Mouse (Mus musculus): Measurements from ENCODE around the gene Ccdc130. TPM values are rescaled to one million over a fixed set of nuclear protein-coding genes. Genes with fewer than 3 reads are reported as not detected.

Ccdc130 gene
- polyA plus RNA-seq, 1 experiment from 2014 or later, result 16.1 TPM

DNA sequence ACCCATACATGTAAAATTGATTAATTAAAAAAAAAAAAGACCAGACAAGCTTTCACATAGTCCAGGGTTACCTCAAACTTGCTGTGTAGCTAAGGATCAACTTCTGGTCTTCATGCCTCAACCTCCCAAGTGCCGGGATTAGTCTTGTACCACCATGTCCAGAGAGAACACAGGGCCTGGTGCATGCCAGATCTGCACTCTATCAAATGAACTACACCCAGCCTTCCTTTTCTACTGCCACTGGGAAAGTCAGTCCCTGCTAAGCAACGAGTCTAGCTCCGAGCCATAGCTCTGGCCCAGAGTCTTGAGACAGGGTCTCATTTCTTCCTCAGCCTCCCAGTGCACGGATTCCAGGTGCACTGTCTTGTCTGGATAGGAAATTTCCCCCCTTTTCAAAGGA lies 56.9 kb downstream of the Ccdc130 start:
- H3K9ac ChIP-seq (ENCODE audit: low read depth, low read length), result no peak overlapping the region
- H3K9me3 ChIP-seq (replicated peaks; ENCODE audit: control insufficient read depth, low read length), result no peaks in the 10 kb centered on the region
- H3K27me3 ChIP-seq (ENCODE audit: control insufficient read depth, insufficient read depth, low read length), result no peaks in the 10 kb centered on the region
- H3K4me3 ChIP-seq (ENCODE audit: low read depth, low read length), result no peak overlapping the region
- peaks cover 6% of the 10 kb centered on the region for H3K4me1 ChIP-seq (ENCODE audit: control insufficient read depth, insufficient read depth, low read length)
- no peak overlapping the region for H3K4me2 ChIP-seq
- H3K27ac ChIP-seq (ENCODE audit: low read depth, low read length), result no peak overlapping the region
- no peak for ATAC-seq (replicated peaks; ENCODE audit: insufficient number of reproducible peaks, low FRiP score, low TSS enrichment)
- 85% methylated on average over 4 of the region's 4 CpGs for WGBS (ENCODE audit: insufficient replicate concordance)
- peaks cover 30% of the 10 kb centered on the region for H3K36me3 ChIP-seq (ENCODE audit: control insufficient read depth, insufficient read depth, low read length)

DNA sequence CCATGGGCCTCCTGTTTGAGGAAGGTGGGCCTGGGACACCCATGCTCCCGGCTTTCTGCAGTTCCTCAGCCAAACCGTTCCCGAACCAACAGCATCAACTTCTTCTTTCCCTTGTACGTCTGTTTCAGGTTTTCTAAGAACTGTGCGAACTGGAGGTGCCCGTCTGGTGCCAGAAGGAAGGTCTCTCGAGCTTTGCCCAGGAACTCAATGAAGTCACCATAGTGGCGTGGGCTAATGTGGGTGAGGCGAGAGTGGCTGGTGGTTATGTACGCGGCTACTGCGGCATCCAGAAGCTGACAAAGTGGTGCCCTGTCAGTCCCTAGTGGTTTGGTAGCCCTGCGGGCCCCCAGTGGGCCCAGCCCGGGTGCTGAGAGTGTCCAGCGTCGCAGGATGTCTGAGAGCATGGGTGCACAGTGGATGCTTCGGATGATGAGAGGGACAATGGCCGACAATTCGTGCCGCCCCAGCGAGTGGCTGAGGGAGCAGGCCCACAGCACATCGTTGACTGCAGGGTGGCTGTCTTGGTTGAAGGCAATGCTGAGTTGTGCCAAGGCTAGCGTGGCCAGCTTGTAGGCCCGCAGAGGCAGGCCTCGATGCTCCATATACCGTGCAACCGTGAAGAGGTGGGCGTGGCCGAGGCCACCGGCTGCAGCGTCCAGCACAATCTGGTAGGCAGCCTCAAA lies 58.2 kb downstream of the Ccdc130 start:
- peaks cover 29% of the 10 kb centered on the region for H3K36me3 ChIP-seq (ENCODE audit: control insufficient read depth, insufficient read depth, low read length)
- H3K4me3 ChIP-seq (ENCODE audit: low read depth, low read length), result no peak overlapping the region
- no peak for ATAC-seq (replicated peaks; ENCODE audit: insufficient number of reproducible peaks, low FRiP score, low TSS enrichment)
- 87% methylated on average over 31 of the region's 31 CpGs for WGBS (ENCODE audit: insufficient replicate concordance)
- H3K27me3 ChIP-seq (ENCODE audit: control insufficient read depth, insufficient read depth, low read length), result no peaks in the 10 kb centered on the region
- H3K9ac ChIP-seq (ENCODE audit: low read depth, low read length), result no peak overlapping the region
- no peak overlapping the region for H3K4me2 ChIP-seq
- H3K9me3 ChIP-seq (replicated peaks; ENCODE audit: control insufficient read depth, low read length), result no peaks in the 10 kb centered on the region
- peaks cover 14% of the 10 kb centered on the region for H3K4me1 ChIP-seq (ENCODE audit: control insufficient read depth, insufficient read depth, low read length)
- no peak overlapping the region for H3K27ac ChIP-seq (ENCODE audit: low read depth, low read length)

DNA sequence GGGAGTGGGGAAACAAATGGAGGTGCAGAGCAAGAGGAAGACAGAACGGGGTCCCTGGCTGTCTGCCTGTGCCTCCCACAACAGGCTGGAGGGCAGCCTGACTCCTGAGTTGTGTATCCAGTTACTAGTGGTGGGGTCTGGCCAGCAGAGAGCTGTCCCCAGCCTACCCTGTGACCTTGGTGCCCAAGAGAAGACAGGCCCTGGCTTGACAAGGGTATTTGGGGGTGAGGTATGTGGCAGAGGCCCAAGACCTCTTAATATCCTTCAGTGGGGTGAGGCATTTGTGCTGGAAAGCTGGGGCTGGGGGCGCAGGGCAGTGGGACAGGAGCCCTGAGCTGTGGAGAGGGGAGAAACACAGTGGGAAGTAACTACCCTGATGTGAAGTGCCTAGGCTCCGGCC lies 59.0 kb downstream of the Ccdc130 start:
- H3K4me2 ChIP-seq, result no peak overlapping the region
- H3K27ac ChIP-seq (ENCODE audit: low read depth, low read length), result no peak overlapping the region
- no peaks in the 10 kb centered on the region for H3K27me3 ChIP-seq (ENCODE audit: control insufficient read depth, insufficient read depth, low read length)
- no peak overlapping the region for H3K4me3 ChIP-seq (ENCODE audit: low read depth, low read length)
- ATAC-seq (replicated peaks; ENCODE audit: insufficient number of reproducible peaks, low FRiP score, low TSS enrichment), result no peak
- WGBS (ENCODE audit: insufficient replicate concordance), result 80% methylated on average over 3 of the region's 3 CpGs
- no peaks in the 10 kb centered on the region for H3K9me3 ChIP-seq (replicated peaks; ENCODE audit: control insufficient read depth, low read length)
- peak overlapping the region; percentile 54; the same call in 1 of the 2 replicates for H3K9ac ChIP-seq (ENCODE audit: low read depth, low read length)
- peaks cover 28% of the 10 kb centered on the region for H3K36me3 ChIP-seq (ENCODE audit: control insufficient read depth, insufficient read depth, low read length)
- peaks cover 14% of the 10 kb centered on the region for H3K4me1 ChIP-seq (ENCODE audit: control insufficient read depth, insufficient read depth, low read length)

- no peak overlapping the region for H3K27ac ChIP-seq (ENCODE audit: low read depth, low read length)
- no peak overlapping the region for H3K9ac ChIP-seq (ENCODE audit: low read depth, low read length)
- peak overlapping the region; percentile 19 for H3K4me2 ChIP-seq
- 47% methylated on average over 34 of the region's 34 CpGs for WGBS (ENCODE audit: insufficient replicate concordance)
- H3K9me3 ChIP-seq (replicated peaks; ENCODE audit: control insufficient read depth, low read length), result no peaks in the 10 kb centered on the region
- H3K4me1 ChIP-seq (ENCODE audit: control insufficient read depth, insufficient read depth, low read length), result peaks cover 14% of the 10 kb centered on the region
- peaks cover 26% of the 10 kb centered on the region for H3K36me3 ChIP-seq (ENCODE audit: control insufficient read depth, insufficient read depth, low read length)
- H3K4me3 ChIP-seq (ENCODE audit: low read depth, low read length), result no peak overlapping the region
- H3K27me3 ChIP-seq (ENCODE audit: control insufficient read depth, insufficient read depth, low read length), result no peaks in the 10 kb centered on the region
- no peak for ATAC-seq (replicated peaks; ENCODE audit: insufficient number of reproducible peaks, low FRiP score, low TSS enrichment)
These were observed 59.9 kb downstream of the Ccdc130 start for GRCm38 (mm10) chr8:84210167-84210791.

- H3K4me3 ChIP-seq (ENCODE audit: low read depth, low read length), result no peak overlapping the region
- H3K36me3 ChIP-seq (ENCODE audit: control insufficient read depth, insufficient read depth, low read length), result peaks cover 29% of the 10 kb centered on the region
- H3K4me1 ChIP-seq (ENCODE audit: control insufficient read depth, insufficient read depth, low read length), result peaks cover 20% of the 10 kb centered on the region
- H3K27ac ChIP-seq (ENCODE audit: low read depth, low read length), result peak overlapping the region; percentile 71
- 0 out of 2 replicates have a peak overlapping the region, but pooled peaks have one; percentile 28 for H3K9ac ChIP-seq (ENCODE audit: low read depth, low read length)
- H3K4me2 ChIP-seq, result no peak overlapping the region
- H3K9me3 ChIP-seq (replicated peaks; ENCODE audit: control insufficient read depth, low read length), result no peaks in the 10 kb centered on the region
- no peak for ATAC-seq (replicated peaks; ENCODE audit: insufficient number of reproducible peaks, low FRiP score, low TSS enrichment)
- WGBS (ENCODE audit: insufficient replicate concordance), result 69% methylated on average over 17 of the region's 17 CpGs
- H3K27me3 ChIP-seq (ENCODE audit: control insufficient read depth, insufficient read depth, low read length), result no peaks in the 10 kb centered on the region
These were observed 61.5 kb downstream of the Ccdc130 start for GRCm38 (mm10) chr8:84208381-84209380.

DNA sequence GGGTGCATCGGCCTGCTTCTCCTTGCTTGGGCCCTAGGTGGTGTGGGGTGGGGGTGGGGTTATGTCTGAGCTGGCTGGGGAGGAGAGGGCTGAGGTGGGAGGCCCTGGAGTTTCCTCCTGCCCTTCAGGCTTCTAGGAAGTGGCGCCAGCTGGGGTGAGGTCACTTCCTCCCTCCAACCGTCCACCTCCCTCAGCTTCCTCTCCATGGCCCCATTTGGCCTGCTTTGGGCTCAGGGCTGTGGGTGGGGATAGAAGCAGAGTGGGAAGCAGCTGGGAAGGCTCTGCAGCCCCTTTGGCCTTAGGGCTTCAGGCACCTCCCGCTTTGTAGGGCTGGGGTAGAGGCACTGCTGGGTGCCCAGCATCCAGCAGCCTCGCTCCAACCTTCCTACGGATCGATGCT lies 62.4 kb downstream of the Ccdc130 start:
- Histone ChIP-seq H3K4me1 (ENCODE audit: control insufficient read depth, insufficient read depth, low read length) (peaks cover 24% of the 10 kb centered on the region), H3K4me3 (ENCODE audit: low read depth, low read length) (no peak overlapping the region), H3K27me3 (ENCODE audit: control insufficient read depth, insufficient read depth, low read length) (no peaks in the 10 kb centered on the region), H3K4me2 (no peak overlapping the region; the same call in 1 of the 2 replicates), H3K27ac (ENCODE audit: low read depth, low read length) (peak overlapping the region; percentile 71), H3K36me3 (ENCODE audit: control insufficient read depth, insufficient read depth, low read length) (peaks cover 26% of the 10 kb centered on the region), H3K9me3 (replicated peaks; ENCODE audit: control insufficient read depth, low read length) (no peaks in the 10 kb centered on the region), H3K9ac (ENCODE audit: low read depth, low read length) (0 out of 2 replicates have a peak overlapping the region, but pooled peaks have one; percentile 5)
- WGBS (ENCODE audit: insufficient replicate concordance), result 57% methylated on average over 7 of the region's 7 CpGs
- ATAC-seq (replicated peaks; ENCODE audit: insufficient number of reproducible peaks, low FRiP score, low TSS enrichment), result no peak

MicroRNAs encoded within 50 kb of the gene (microRNA counts, 519-probe panel; counts per million panel counts)
- microRNA mmu-miR-23a, result 6,078 counts per million, percentile 76 among the panel's probes with 10 or more counts
- microRNA mmu-miR-27a, result 6,519 counts per million, percentile 84 among the panel's probes with 10 or more counts

Small RNA genes lying within 50 kb of the gene (microRNA-seq; reads per million reads assigned to microRNA genes)
- gene Mir23a (ENCODE audit: borderline number of aligned reads) (26,621 reads per million, percentile 98 among the genes with 10 or more reads in this experiment), gene Mir24-2 (ENCODE audit: borderline number of aligned reads) (not detected), gene Mir27a (ENCODE audit: borderline number of aligned reads) (385 reads per million, percentile 77 among the genes with 10 or more reads in this experiment), gene Mir3074-2 (ENCODE audit: borderline number of aligned reads) (not detected)

Other genes with a start within 250 kb of the Ccdc130 start
- gene Palm3, start 248.9 kb downstream of the Ccdc130 start, polyA plus RNA-seq (2014; fragmentation: Nextera tagmentation; extraction: Ambion mirVana), result 0.57 and 0.77 TPM in 2 replicates
- 3.5 and 4.1 TPM in 2 replicates for gene Il27ra, start 227.8 kb downstream of the Ccdc130 start, polyA plus RNA-seq (2014; fragmentation: Nextera tagmentation; extraction: Ambion mirVana)
- gene Rln3, start 225.4 kb downstream of the Ccdc130 start, polyA plus RNA-seq (2014; fragmentation: Nextera tagmentation; extraction: Ambion mirVana), result not detected in 2 replicates
- 1.0 and 1.1 TPM in 2 replicates for gene Gm10643, start 205.2 kb downstream of the Ccdc130 start, polyA plus RNA-seq (2014; fragmentation: Nextera tagmentation; extraction: Ambion mirVana)
- 7.5 and 7.9 TPM in 2 replicates for gene Rfx1, start 203.5 kb downstream of the Ccdc130 start, polyA plus RNA-seq (2014; fragmentation: Nextera tagmentation; extraction: Ambion mirVana)
- gene Dcaf15, start 165.6 kb downstream of the Ccdc130 start, polyA plus RNA-seq (2014; fragmentation: Nextera tagmentation; extraction: Ambion mirVana), result 7.5 and 8.8 TPM in 2 replicates
- gene Podnl1, start 144.4 kb downstream of the Ccdc130 start, polyA plus RNA-seq (2014; fragmentation: Nextera tagmentation; extraction: Ambion mirVana), result 0.14 TPM in 1 of 2 replicates, not detected in the other
- 11.1 and 12.6 TPM in 2 replicates for gene Cc2d1a, start 122.4 kb downstream of the Ccdc130 start, polyA plus RNA-seq (2014; fragmentation: Nextera tagmentation; extraction: Ambion mirVana)
- gene 4930432K21Rik, start 122.4 kb downstream of the Ccdc130 start, polyA plus RNA-seq (2014; fragmentation: Nextera tagmentation; extraction: Ambion mirVana), result 0.44 and 0.59 TPM in 2 replicates
- gene Nanos3, start 85.2 kb downstream of the Ccdc130 start, polyA plus RNA-seq (2014; fragmentation: Nextera tagmentation; extraction: Ambion mirVana), result 1.4 and 2.8 TPM in 2 replicates
- 6.3 and 7.8 TPM in 2 replicates for gene Zswim4, start 33.3 kb downstream of the Ccdc130 start, polyA plus RNA-seq (2014; fragmentation: Nextera tagmentation; extraction: Ambion mirVana)
- 321 and 330 TPM in 2 replicates for gene D8Ertd738e, start 20.7 kb downstream of the Ccdc130 start, polyA plus RNA-seq (2014; fragmentation: Nextera tagmentation; extraction: Ambion mirVana)
- 45.3 and 50.7 TPM in 2 replicates for gene Mri1, start 13.1 kb downstream of the Ccdc130 start, polyA plus RNA-seq (2014; fragmentation: Nextera tagmentation; extraction: Ambion mirVana)
- 6.3 and 7.6 TPM in 2 replicates for gene Cacna1a, start 118.1 kb upstream of the Ccdc130 start, polyA plus RNA-seq (2014; fragmentation: Nextera tagmentation; extraction: Ambion mirVana)